Mouse (Mus musculus): ENCODE data around the gene Atp5g3.
"Not testable (repeated sequence)": the region's sequence is repeated elsewhere in the genome, so short reads cannot be mapped to it uniquely, and the experiment has no call there.

Atp5g3 gene

DNA sequence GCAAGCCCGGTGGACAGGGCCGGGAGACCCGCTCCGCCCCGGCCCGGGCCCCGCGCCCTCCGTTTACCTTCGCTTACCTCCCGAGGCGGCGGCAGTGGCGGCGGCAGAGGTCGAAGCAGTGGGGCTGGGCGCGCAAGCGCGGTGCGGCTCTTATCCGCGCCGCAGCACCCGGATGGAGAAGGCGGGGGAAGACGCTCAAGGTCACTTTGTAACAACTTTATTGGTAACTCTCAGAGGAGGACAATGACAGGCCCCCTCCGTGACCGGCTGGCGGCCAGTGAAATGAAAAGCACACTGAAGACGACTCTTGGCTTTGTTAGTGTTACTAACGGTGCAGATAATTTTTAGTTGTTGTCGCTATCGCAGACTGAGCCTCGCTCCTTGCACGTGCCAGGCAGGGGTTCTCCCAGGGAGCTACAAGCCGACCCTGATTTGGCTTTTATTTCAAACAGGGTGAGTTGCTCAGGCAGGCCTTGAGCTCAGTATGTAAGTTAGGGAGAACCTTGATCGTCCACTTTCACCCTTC is at the start of gene Atp5g3:
TSS of gene Atp5g3 (minus strand) at position 152 of the 526 bp plus-strand sequence.
- peak; percentile 94 for DNase-seq (ENCODE audit: low read depth, low spot score)

DNA sequence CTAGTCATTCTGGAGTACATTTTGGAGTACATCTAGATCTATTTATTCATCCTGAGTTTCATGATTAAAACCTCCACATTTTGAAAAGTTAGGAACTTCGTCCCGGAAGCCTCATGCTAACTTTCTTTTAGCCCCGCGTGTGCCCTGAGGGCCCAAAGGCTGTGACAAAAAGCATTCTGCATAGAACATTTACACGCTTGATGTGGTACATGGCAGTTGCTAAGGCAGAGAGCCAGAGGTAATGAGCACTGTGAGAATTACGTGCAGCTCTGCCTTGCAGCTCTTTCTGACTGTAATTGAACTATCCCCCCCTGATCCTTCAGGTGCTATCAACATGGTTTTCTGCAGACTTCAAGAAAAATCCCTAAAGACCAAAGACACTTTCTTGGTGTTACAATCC is 47.2 kb upstream of the Atp5g3 start:
- DNase-seq (ENCODE audit: low read depth, low spot score) = no peak

DNA sequence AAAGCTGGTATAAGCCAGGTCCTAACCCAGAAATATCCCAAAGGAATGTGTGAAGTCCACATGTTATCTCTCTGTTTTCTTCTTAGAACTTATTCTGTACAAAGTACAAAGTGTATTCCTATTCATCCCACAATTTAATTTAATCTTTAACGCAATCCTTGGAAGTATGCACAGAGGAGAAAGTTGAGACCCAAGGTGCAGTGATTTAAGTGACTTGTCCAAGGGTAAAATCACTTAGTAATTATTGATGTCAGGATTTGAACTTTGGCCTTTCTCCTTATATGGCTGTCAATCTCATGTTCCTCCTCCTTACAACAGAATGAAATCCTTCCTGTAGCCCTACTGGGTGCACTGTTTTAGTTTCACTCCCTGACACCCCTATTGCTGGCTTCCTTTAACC is 42.5 kb upstream of the Atp5g3 start:
- DNase-seq (ENCODE audit: low read depth, low spot score) = no peak

DNA sequence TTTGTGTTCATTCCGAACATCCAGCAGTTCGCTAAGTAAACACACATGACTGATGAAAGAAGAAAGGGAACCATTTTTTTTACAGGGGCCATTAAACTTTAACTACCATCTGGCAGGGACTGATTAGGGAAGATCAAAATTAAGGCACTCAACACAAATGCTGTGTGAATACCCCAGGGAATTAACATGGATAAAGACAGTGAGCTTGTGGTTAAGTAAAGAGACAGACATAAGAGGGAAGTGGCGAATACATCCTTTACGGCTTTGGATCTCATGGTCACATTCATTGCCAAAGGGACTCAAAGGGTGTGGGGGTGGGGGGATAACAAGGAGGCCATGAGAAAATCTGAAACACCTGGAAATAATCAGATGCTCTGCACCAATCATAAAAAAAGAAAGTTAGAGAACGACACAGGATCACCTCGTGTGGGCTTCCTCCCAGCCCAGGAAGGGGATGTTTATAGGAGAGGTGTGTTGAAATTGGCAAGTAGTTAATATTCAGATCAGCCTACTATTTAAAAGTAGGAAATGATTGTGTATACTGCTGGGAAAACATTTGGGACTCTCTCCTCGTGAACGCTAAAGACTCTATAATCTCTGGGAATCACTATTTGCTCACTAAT is 41.6 kb upstream of the Atp5g3 start:
- DNase-seq (ENCODE audit: low read depth, low spot score) = peak; percentile 38

- DNase-seq (ENCODE audit: low read depth, low spot score) = no peak
Measured at GRCm38 (mm10) chr2:73947360-73947759, 36.2 kb upstream of the Atp5g3 start.

DNA sequence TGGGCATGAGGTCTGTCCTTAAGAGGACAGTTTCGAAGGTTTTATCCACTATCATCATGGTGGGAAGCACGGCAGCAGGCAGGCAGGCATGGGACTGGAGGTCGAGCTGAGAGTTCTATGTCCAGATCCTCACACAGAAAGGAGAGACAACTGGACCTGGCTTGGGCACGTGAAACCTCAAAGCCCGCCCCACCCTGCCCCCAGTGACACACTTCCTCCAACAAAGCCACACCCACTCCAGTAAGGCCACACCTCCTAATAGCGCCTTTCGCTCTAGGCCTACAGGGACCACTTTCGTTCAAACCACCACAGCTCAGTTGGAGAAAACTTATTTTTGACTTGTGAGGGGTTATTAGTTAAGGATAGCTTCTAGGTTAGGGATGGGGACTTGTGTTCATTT is 32.6 kb upstream of the Atp5g3 start:
- no peak for DNase-seq (ENCODE audit: low read depth, low spot score)

DNA sequence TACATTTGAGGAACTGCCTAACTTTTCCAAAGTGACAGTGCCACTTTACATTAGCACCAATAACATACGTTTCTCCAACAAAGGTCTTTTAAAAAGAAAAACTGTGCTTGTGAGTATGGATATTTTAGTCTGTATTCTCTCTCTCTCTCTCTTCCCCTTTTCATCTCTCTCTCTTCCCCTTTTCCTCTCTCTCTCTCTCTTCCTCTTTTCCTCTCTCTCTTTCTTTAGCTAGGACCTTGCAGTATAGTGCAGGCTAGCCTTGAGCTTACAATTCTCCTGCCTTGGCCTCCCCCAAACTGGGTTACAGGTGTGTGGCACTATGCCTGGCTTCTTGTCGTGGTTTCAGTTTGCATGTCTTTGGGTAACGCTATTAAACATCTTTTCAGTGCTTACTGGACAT is 31.7 kb upstream of the Atp5g3 start:
- DNase-seq (ENCODE audit: low read depth, low spot score) = no peak

DNA sequence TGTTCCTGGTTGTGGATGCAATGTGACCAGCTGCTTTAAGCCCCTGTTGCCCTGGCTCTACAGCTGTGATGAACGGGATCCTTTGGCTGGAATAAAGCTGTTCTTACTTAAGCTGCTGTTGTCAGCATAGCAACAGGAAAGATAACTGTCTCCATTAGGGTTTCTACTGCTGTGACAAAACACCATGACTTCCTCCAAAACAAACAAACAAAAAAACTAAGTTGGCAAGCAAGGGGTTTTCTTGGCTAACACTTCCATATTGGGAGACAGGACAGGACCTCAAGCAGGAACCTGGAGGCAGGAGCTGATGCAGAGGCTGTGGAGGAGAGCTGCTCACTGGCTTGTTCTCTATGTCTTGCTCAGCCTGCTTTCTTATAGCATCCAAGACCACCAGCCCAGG is 30.2 kb upstream of the Atp5g3 start:
- no peak for DNase-seq (ENCODE audit: low read depth, low spot score)

GRCm38 (mm10) chr2:73940471-73940870 is 29.3 kb upstream of the Atp5g3 start:
- no peak for DNase-seq (ENCODE audit: low read depth, low spot score)

DNA sequence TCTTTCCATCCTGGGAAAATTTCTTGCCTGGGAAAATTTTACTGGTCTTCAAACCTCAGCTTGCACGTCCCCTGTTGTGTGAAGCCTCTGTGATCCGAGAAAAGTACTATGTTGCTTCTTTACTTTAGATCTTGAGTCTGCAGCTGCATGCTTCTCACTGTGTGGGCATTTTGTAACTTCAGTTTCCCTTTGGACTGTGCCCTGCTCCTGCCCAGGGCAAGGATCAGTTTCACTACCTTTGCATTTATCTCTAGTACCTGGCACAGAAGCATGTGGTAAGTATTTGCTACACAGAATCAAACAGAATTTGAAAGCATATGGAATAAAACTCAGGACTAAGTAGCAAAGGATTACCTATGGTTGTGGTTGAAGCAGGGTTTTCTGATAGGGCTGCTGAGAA is 27.8 kb upstream of the Atp5g3 start:
- no peak for DNase-seq (ENCODE audit: low read depth, low spot score)

DNA sequence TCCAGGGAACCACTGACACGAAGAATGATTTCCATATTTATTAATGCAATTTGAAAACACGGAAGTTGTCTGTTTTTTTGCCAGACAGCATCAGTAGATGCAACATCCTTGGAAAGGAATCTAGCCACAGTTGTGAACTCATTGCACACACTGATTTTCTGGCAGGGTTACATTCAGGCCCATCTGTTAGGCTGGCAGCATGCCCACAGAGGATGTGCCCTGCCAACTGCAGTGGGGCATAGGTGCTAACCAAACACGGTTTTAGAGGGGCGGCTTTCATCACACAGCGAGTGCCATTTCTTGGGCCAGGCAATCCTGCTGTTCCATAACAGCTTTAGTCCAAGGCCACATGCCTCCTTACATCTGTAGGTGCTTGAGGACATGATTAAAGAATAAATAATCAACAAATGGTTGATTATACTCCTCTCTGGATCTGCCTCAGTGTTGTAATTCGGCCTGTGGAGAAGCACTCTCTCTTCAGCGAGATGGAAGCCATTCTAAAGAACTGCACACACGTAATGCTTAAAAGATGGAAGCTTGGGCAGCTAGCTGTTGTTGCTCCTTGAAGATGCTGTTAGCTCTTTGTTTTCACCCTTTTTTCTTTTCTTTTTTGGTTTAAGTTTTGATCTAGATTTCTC is 21.7 kb upstream of the Atp5g3 start:
- no peak for DNase-seq (ENCODE audit: low read depth, low spot score)

DNA sequence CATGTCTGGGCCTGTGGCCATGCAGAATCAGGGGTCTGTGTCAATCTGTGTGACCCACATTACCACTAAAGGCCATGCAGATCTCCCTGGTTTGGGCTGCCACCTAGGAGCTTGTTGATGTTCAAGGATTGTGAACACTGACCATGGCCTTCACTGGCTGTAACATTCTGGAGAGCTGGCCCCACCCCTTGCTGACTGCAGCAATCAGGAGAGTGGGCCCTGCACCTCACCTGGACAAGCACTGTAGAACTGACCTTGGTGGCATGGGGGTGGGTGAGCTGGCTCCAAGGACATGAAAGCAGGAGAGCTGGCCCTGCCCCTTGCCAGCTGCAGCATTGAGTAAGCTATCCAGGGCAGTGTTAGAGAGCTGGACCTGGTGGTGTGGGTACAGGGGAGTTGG is 16.6 kb upstream of the Atp5g3 start:
- DNase-seq (ENCODE audit: low read depth, low spot score) = no peak

DNA sequence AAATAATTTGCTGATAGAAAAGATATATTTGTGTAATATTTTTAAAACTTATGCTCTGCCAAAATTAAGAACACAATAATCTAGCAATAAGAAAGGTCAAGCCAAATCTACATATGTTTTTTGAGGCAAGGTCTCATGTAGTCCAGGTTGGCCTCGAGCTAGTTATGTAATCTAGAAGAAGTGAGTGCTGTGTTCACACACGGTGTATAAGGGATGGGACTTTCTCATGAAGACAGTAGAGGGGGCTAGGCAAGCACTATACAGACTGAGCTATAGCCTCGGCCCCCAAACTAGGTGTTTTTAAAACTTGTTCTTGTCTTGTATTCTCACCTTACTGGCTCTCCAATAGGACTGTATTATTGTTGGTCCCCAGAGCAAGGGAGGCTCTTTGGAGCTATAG is 14.4 kb upstream of the Atp5g3 start:
- no peak for DNase-seq (ENCODE audit: low read depth, low spot score)

DNA sequence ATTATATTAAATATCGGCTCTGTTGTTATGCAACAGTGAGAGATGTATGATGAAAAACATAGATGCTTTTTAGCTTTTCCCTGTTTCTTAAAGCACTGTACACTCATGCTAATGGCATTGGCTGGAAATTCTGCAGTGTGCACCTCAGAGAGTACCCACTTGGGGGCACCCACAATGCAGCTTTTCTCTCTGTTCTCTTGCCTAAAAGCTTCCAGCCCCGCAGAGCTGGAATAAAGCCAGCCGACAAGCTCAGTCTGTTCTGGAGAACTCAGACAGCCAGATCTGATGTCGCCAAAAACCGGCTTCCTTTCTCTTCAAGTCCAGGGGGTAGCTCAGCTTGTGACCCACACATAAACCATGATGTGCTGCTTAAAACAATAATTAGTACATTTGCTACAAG is 14.0 kb upstream of the Atp5g3 start:
- peak; percentile 65 for DNase-seq (ENCODE audit: low read depth, low spot score)

DNA sequence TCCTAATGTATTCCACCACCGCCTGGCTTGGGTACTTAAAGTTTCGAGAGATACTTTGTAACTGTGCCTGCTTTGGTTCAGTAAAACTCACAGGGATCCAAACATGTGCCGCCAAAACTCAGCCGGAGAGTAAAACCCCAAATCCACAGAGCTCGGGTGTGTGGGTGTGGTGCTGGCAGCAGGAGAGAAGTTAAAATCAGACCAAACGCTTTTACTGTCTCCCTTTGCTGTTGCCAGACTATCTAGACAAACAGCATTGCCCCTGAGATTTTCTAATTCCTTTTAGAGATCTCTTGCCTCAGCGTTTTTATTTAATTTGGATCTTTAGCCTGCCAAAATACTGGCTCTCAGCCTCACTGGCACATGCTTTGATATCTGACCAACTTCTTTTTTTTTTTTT is 8.5 kb upstream of the Atp5g3 start:
- DNase-seq (ENCODE audit: low read depth, low spot score) = no peak

GRCm38 (mm10) chr2:73912264-73912663 is 1.1 kb upstream of the Atp5g3 start:
- no peak for DNase-seq (ENCODE audit: low read depth, low spot score)

DNA sequence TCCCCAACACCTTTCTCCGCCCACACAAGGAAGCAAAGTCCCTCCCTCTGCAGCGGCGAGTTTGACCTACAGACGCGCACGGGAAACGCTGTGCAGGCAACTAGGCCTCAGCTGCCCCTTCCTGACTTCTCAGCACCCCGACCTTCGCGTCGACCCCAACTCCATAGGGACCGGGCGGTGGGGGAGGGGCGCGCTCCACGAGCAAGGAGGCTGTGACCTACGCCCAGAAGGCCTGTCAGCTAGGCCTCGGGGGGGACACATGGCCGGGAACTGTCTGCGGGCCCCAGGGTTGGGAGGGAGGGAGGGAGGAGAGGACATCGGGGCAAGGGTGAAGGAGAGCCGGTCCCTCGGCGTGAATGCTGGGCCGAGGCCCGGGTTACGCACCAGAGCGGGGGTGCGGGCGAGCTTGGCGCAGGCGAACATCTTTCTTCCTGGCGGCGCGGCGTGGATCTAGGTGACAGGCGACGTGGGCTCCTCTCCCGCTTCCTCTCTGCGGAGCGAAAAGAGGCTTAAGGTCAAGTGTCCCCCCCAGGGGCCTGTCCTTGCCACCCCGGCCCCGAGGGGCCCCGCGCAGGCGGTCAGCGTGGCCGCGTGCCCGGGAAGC is 453 bp downstream of the Atp5g3 start:
- peak; percentile 55 for DNase-seq (ENCODE audit: low read depth, low spot score)

- DNase-seq (ENCODE audit: low read depth, low spot score) = no peak
Measured at GRCm38 (mm10) chr2:73909116-73909515, 2.0 kb downstream of the Atp5g3 start.

GRCm38 (mm10) chr2:73904679-73905078 is 6.4 kb downstream of the Atp5g3 start:
- DNase-seq (ENCODE audit: low read depth, low spot score) = not testable (repeated sequence)

GRCm38 (mm10) chr2:73903536-73903935 is 7.6 kb downstream of the Atp5g3 start:
- DNase-seq (ENCODE audit: low read depth, low spot score) = no peak

DNA sequence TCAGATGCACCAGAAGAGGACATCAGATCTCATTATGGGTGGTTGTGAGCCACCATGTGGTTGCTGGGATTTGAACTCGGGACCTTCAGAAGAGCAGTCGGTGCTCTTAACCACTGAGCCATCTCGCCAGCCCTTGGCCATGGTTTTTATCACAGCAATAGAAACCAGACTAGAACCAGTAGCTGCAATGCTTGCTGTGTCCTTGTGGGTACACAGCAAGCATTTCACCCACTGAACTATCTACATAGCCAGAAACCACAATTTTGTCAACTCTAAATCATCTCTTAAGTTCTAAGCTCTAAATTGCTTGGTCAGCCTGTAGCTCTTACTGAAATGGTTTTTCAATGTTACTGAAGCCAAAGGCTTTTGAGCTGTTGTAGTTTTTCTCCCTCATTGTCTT is 8.8 kb downstream of the Atp5g3 start:
- DNase-seq (ENCODE audit: low read depth, low spot score) = not testable (repeated sequence)

- DNase-seq (ENCODE audit: low read depth, low spot score) = no peak
Measured at GRCm38 (mm10) chr2:73901169-73901568, 10.0 kb downstream of the Atp5g3 start.

DNA sequence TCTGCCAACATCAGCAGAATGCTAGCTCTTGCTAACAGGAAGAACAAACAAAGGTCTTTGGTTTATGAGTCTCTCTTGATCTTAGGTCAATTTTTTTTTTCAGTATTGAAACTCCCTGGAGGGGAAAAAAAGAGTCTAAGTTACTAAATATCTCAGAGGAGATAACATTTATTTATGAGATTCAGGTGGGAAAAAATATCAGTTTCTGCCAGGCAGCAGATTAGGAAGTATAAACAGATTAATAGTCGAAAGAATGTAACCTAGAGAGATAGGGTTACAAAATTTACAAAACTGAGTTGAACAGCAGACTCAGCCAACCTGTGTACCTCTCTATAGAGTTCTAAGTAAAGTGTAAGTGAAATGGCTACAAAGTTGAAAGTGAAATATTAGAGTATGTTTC is 10.8 kb downstream of the Atp5g3 start:
- no peak for DNase-seq (ENCODE audit: low read depth, low spot score)

All from mesoderm, embryonic 11.5 days (tissue).